Mouse (Mus musculus) fat pad, adult 2 months (tissue): ENCODE data around the gene Cops7a.

ENCODE experiments used
- DNase-seq: peaks from one replicate; pipeline ENCODE4 v3.0.0-alpha.2; 2011; ENCODE audit warnings: low read depth, low spot score; ENCODE audit errors: extremely low read depth

Cops7a gene

GRCm38 (mm10) chr6:124918890-124919627 lies 46.3 kb downstream of the Cops7a start:
- no peak for DNase-seq

DNA sequence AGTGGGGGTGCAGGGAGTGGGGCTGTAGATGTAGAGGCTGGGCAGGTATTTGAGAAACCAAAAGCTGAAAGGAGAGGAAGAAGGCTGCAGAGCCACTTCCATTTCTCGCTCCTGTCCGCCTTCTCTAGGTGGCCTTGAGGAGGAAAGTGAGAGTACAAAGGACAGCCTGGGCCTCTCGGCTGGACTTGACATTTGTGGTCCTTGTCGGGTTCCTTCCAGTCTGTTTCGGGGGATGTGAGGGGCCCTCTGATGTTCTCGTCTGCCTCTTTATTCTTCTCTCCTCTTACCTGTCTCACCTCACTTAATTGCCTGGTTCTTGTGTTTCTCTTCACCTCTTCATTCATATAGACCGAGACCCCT lies 47.0 kb downstream of the Cops7a start:
- no peak for DNase-seq

- DNase-seq = peak; percentile 47
These were observed 47.6 kb downstream of the Cops7a start for GRCm38 (mm10) chr6:124917518-124918330.

GRCm38 (mm10) chr6:124916695-124917517 lies 48.4 kb downstream of the Cops7a start:
- DNase-seq = no peak

GRCm38 (mm10) chr6:124915942-124916694 lies 49.2 kb downstream of the Cops7a start:
- no peak for DNase-seq

- no peak for DNase-seq
These were observed 50.0 kb downstream of the Cops7a start for GRCm38 (mm10) chr6:124915160-124915941.

DNA sequence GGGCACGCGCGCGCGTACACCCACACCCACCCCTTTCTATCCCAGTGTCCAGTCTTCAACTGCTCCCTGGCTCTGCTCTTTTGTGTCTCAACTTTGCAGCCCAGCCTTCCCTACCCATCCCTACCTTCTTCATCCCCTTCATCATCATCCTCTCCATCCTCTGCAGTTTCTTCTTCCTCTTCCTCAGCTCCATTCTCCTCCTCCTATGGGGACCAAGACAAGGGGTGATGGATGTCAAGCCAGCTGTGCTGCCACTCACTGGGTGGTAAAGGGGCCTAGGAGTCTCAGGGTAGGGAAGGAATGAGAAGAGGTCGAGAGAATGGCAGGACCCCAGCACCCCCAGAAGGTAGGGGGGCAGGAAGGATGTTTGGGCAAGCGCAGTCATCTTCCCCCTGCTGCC lies 50.8 kb downstream of the Cops7a start:
- no peak for DNase-seq

DNA sequence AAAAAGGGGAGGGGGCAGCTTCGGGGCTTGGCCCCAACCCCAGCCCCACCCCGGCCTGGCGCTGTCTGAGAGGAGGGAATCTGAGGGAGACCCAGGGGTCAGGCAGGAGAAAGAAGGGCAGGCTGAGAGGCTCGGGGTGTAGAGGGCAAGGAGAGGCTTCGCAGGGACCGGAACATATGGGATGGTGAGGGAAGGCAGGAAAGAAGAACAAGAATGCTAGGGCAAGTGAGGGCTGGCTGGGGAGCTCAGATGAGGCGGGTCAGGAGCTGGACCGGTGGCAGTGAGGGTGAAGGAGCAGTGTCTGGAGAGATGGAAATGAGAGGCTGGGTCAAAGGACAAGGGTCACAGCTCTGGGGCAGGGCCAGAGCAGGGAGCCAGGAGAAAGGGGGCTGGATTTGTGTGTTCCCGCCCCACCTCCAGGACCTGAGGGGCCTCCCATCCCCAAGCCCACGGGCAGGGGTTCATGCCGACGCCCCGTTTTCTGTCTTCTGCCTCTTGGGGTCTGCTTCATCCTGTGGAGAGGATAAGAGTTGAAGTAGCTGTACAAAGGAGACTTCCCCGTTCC lies 51.5 kb downstream of the Cops7a start:
- DNase-seq = no peak

DNA sequence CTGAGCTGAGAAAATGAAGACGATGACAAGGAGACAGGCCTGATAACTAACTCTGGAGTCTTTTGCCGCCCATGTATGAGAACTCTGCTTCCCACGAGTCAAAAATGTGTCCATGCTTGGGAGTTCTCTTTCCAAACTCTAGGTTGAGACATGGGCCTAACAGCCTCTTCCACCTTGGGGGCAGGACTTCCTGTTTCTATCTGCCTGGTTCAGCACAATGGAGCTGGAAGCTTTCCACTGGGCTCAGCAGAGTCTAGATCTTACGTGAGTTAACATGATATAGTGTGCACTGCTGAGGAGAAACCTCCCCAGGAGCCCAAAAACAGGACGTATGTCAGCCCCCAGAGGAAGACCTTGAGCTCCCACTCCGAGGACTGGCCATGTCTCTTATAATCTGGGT lies 52.1 kb downstream of the Cops7a start:
- no peak for DNase-seq

DNA sequence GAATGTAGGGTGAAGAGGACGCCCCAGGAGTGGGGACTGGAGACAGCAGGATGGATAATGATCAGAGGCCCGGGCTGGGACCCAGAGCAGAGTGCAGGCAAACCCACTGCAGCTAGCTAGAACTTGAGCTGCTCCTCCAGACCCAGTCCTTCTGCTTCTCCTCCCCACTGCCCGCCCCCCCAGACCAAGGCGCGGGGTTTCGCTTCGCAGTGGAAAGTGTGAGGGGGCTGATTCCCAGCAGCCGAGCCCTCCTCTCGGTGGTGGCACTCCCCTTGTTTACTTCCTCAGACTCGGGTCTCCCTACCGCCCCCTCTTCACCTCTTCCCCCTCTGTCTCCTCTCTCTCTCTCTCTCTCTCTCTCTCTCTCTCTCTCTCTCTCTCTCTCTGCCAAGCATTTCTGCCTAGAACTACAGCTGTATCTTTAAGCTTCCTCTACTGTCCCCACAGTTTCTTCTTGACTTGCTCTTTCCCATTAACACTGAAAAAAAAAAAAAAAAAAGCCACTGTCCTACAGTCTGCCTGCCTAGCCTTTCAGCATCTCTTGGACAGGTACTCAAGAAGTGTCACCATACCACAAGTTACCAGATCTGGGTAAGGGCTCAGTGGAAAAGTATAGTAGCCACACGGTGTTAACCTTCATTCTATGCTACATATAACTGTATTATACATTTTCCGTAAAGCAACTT lies 53.7 kb downstream of the Cops7a start, which contains the start of gene Lag3:
Gene Lag3, minus strand, starts transcription at position 173 of the 686 bp plus-strand sequence.
- DNase-seq = no peak

DNA sequence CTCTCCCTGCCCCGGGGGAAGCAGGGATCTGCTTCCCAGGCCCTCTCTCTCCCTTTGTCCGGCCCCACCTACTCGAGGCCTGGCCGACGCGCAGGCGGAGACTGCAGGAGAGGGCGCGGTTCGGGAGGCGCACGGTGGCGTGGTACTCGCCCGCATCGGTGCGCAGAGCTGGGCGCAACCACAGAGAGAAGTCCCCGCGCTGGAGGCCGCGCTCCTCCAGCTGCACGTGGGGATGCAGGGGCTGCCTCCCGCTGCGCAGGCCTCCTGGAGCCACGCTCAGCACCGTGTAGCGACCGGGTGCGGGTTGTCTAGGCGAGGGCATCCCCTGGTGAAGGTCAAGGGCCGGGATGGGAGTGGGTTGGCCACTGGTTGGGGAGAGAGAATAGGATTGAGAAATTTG lies 55.3 kb downstream of the Cops7a start:
- no peak for DNase-seq
